ENCODE assay signal across 33 mouse cellular contexts in genomic region chr5:121569881-121570420, GRCm38 (mm10). TPM values are rescaled to one million over a fixed set of nuclear protein-coding genes. Genes with fewer than 3 reads are reported as not detected.
DNase-seq lines count a peak whose midpoint lies in the region; ATAC-seq and TF ChIP-seq lines count a peak whose summit lies in the region.
"Had no signal": no experiment of that assay in that cellular context is flagged by ENCODE, and none has a peak within 500 bp of the region (broad histone marks: within the 10 kb centered on the region; RNA-seq: fewer than 3 reads in every experiment).

No protein-coding gene starts in this region.

- H3K27ac ChIP-seq in midbrain, embryonic 14.5 days (replicated peaks; ENCODE audit: low read depth, low read length) = no peak overlapping the region
- H3K27ac ChIP-seq in midbrain, embryonic 16.5 days (ENCODE audit: low read length) = no peak overlapping the region
- no peak overlapping the region for H3K27ac ChIP-seq in thymus, adult 2 months (ENCODE audit: control insufficient read depth, insufficient read depth, low read length)
- H3K27ac ChIP-seq: embryonic facial prominence, embryonic 15.5 days; gastrocnemius, adult 2 months; heart, embryonic 10.5 days had no signal

- no peak for TF ChIP-seq CTCF in thymus, adult 2 months (IDR thresholded peaks at IDR 0.05; ENCODE audit: borderline replicate concordance, control insufficient read depth, extremely low read depth, insufficient read depth, low read length, poor library complexity)

- H3K9ac ChIP-seq in midbrain, embryonic 14.5 days (replicated peaks; ENCODE audit: low read length) = no peak overlapping the region
- H3K9ac ChIP-seq in midbrain, embryonic 16.5 days (ENCODE audit: low read depth, low read length) = no peak overlapping the region
- H3K9ac ChIP-seq: embryonic facial prominence, embryonic 15.5 days had no signal

- ATAC-seq in midbrain, embryonic 14.5 days (ENCODE audit: low FRiP score, low TSS enrichment) = no peak
- ATAC-seq in midbrain, embryonic 16.5 days = no peak
- ATAC-seq: forebrain, embryonic 14.5 days had no signal

- no peaks in the 10 kb centered on the region for H3K27me3 ChIP-seq in midbrain, embryonic 14.5 days (ENCODE audit: control insufficient read depth, insufficient read depth, low read length)
- H3K27me3 ChIP-seq in midbrain, embryonic 16.5 days (ENCODE audit: control insufficient read depth, insufficient read depth, low read depth, low read length) = no peaks in the 10 kb centered on the region
- H3K27me3 ChIP-seq in thymus, adult 2 months (ENCODE audit: control insufficient read depth, insufficient read depth, low read length) = no peaks in the 10 kb centered on the region
- H3K27me3 ChIP-seq: CH12.LX; embryonic facial prominence, embryonic 15.5 days; megakaryocyte, embryonic 14.5 days had no signal

- DNase-seq in midbrain, embryonic 14.5 days = peak; percentile 36
- DNase-seq in lung, adult 18-20 months = peak; percentile 85 to 90
- DNase-seq in lung, postnatal 10 days = peak; percentile 68
- DNase-seq in adrenal gland, postnatal 10 days = no peak
- no peak for DNase-seq in thymus, adult 2 months
- no peak for DNase-seq in kidney, postnatal 4 days
- DNase-seq: adrenal gland, postnatal 25 days; B cell, adult 2 months; cerebellum, adult 11 months; cerebellum, adult 9-11 months; gastrocnemius, adult 2 months; kidney, adult 11 months; right cerebral cortex, postnatal 14 days; spleen, adult 18-20 months had no signal

- no peaks in the 10 kb centered on the region for H3K4me1 ChIP-seq in midbrain, embryonic 14.5 days (ENCODE audit: control insufficient read depth, insufficient read depth, low read length)
- H3K4me1 ChIP-seq in midbrain, embryonic 16.5 days (ENCODE audit: control insufficient read depth, insufficient read depth, low read length) = no peaks in the 10 kb centered on the region; the same call in 1 of the 2 replicates
- H3K4me1 ChIP-seq in thymus, adult 2 months (replicated peaks; ENCODE audit: control insufficient read depth, insufficient read depth, low read length) = peaks cover 14% of the 10 kb centered on the region

- peaks cover 19% of the 10 kb centered on the region; the same call in 1 of the 2 replicates for H3K36me3 ChIP-seq in midbrain, embryonic 14.5 days (ENCODE audit: control insufficient read depth, insufficient read depth, low read length)
- H3K36me3 ChIP-seq in midbrain, embryonic 16.5 days (ENCODE audit: control insufficient read depth, insufficient read depth, low read length) = peaks cover 10% of the 10 kb centered on the region
- H3K36me3 ChIP-seq in thymus, adult 2 months (ENCODE audit: control insufficient read depth, insufficient read depth, low read length) = no peaks in the 10 kb centered on the region

- WGBS in midbrain, embryonic 14.5 days = 76% methylated on average over 8 of the region's 9 CpGs
- WGBS in midbrain, embryonic 16.5 days = 70% methylated on average over 9 of the region's 9 CpGs
- WGBS in thymus, adult 2 months = 94% methylated on average over 9 of the region's 9 CpGs

- TF ChIP-seq POLR2A in thymus, adult 2 months (IDR thresholded peaks at IDR 0.05; ENCODE audit: control insufficient read depth, extremely low read depth, insufficient read depth, low read length, poor library complexity) = no peak

- H3K9me3 ChIP-seq in midbrain, embryonic 14.5 days (ENCODE audit: control insufficient read depth, low read length) = no peaks in the 10 kb centered on the region
- H3K9me3 ChIP-seq in midbrain, embryonic 16.5 days (replicated peaks; ENCODE audit: control insufficient read depth, low read length, poor library complexity, severe bottlenecking) = no peaks in the 10 kb centered on the region
- H3K9me3 ChIP-seq: embryonic facial prominence, embryonic 15.5 days; G1E; heart, embryonic 10.5 days; megakaryocyte, embryonic 14.5 days had no signal

- no peak overlapping the region for H3K4me2 ChIP-seq in midbrain, embryonic 14.5 days (ENCODE audit: low read length)
- no peak overlapping the region for H3K4me2 ChIP-seq in midbrain, embryonic 16.5 days (ENCODE audit: low read length)
- H3K4me2 ChIP-seq: embryonic facial prominence, embryonic 15.5 days had no signal

- no peak overlapping the region for H3K4me3 ChIP-seq in midbrain, embryonic 14.5 days (replicated peaks; ENCODE audit: low read depth, low read length)
- no peak overlapping the region for H3K4me3 ChIP-seq in midbrain, embryonic 16.5 days (ENCODE audit: low read depth, low read length)
- no peak overlapping the region for H3K4me3 ChIP-seq in thymus, adult 2 months (ENCODE audit: control insufficient read depth, insufficient read depth, low read length)
- H3K4me3 ChIP-seq: embryonic facial prominence, embryonic 15.5 days; gastrocnemius, adult 2 months; heart, embryonic 10.5 days; megakaryocyte, embryonic 14.5 days had no signal

RNA-seq across cellular contexts. Expression of gene Aldh2, which starts 23.7 kb away (rescaled TPM):
- 41.8 and 64.1 TPM in 2 replicates for polyA plus RNA-seq in midbrain, embryonic 14.5 days (2014; fragmentation: Nextera tagmentation; extraction: Ambion mirVana)
- 129 and 141 TPM in 2 replicates for polyA plus RNA-seq in midbrain, embryonic 16.5 days (2015; fragmentation: Nextera tagmentation; extraction: Ambion mirVana)
- total RNA-seq in adrenal gland, postnatal 10 days (2021) = 100 to 1,000 TPM; 712 to 837 TPM
- polyA plus RNA-seq in thymus, adult 2 months (2012; rRNA removed) = 203 and 217 TPM in 2 replicates

RNA-seq across cellular contexts. Expression of gene Mapkapk5, which starts 24.2 kb away (rescaled TPM):
- polyA plus RNA-seq in midbrain, embryonic 14.5 days (2014; fragmentation: Nextera tagmentation; extraction: Ambion mirVana) = 58.3 and 68.8 TPM in 2 replicates
- 58.8 and 64.1 TPM in 2 replicates for polyA plus RNA-seq in midbrain, embryonic 16.5 days (2015; fragmentation: Nextera tagmentation; extraction: Ambion mirVana)
- total RNA-seq in adrenal gland, postnatal 10 days (2021) = 10 to 100 TPM; 82.2 to 90.6 TPM
- 38.7 and 49.3 TPM in 2 replicates for polyA plus RNA-seq in thymus, adult 2 months (2012; rRNA removed)

RNA-seq across cellular contexts. Expression of gene Adam1a, which starts 24.7 kb away (rescaled TPM):
- polyA plus RNA-seq in midbrain, embryonic 14.5 days (2014; fragmentation: Nextera tagmentation; extraction: Ambion mirVana) = 6.8 and 6.9 TPM in 2 replicates
- 4.9 and 6.5 TPM in 2 replicates for polyA plus RNA-seq in midbrain, embryonic 16.5 days (2015; fragmentation: Nextera tagmentation; extraction: Ambion mirVana)
- 1 to 10 TPM; 4.1 to 4.7 TPM for total RNA-seq in adrenal gland, postnatal 10 days (2021)
- 4.0 and 6.8 TPM in 2 replicates for polyA plus RNA-seq in thymus, adult 2 months (2012; rRNA removed)

RNA-seq across cellular contexts. Expression of gene Gm42878, which starts 24.7 kb away (rescaled TPM):
- not detected in 2 replicates for polyA plus RNA-seq in midbrain, embryonic 14.5 days (2014; fragmentation: Nextera tagmentation; extraction: Ambion mirVana)
- polyA plus RNA-seq in midbrain, embryonic 16.5 days (2015; fragmentation: Nextera tagmentation; extraction: Ambion mirVana) = not detected in 2 replicates
- under 1 TPM in 1 of 2 experiments, not detected in 1; 1.00 TPM for total RNA-seq in adrenal gland, postnatal 10 days (2021)
- not detected in 2 replicates for polyA plus RNA-seq in thymus, adult 2 months (2012; rRNA removed)
- total RNA-seq: adrenal gland, postnatal 25 days; common myeloid progenitor, adult 5-6 weeks; G1E; gastrocnemius, adult 2 months; layer of hippocampus, postnatal 14 days; left cerebral cortex, adult 8-10 months; monocyte, adult 5-6 weeks; neutrophil, adult 5-6 weeks had no signal
- polyA plus RNA-seq: embryonic facial prominence, embryonic 15.5 days; forebrain, embryonic 14.5 days; G1E; gonadal fat pad, adult 2 months; heart, embryonic 10.5 days; heart, postnatal 0 days; hindbrain, embryonic 11.5 days; kidney, embryonic 16.5 days; limb, embryonic 11.5 days; liver, adult 2 months; liver, embryonic 16.5 days had no signal

RNA-seq across cellular contexts. Expression of gene Acad12, which starts 48.8 kb away (rescaled TPM):
- polyA plus RNA-seq in midbrain, embryonic 14.5 days (2014; fragmentation: Nextera tagmentation; extraction: Ambion mirVana) = 1.2 and 1.7 TPM in 2 replicates
- polyA plus RNA-seq in midbrain, embryonic 16.5 days (2015; fragmentation: Nextera tagmentation; extraction: Ambion mirVana) = 1.4 and 1.9 TPM in 2 replicates
- total RNA-seq in adrenal gland, postnatal 10 days (2021) = 10 to 100 TPM; 20.1 to 24.0 TPM
- polyA plus RNA-seq in thymus, adult 2 months (2012; rRNA removed) = 3.9 and 8.8 TPM in 2 replicates

Comparison
In these comparisons a context has a peak if more than half of its experiments do, and no peak if none do; other contexts are left out.
1. DNase-seq: peak in midbrain, embryonic 14.5 days (single experiment), lung, adult 18-20 months (2 of 2) and lung, postnatal 10 days (single experiment); none in adrenal gland, postnatal 10 days (single experiment), thymus, adult 2 months (single experiment) and kidney, postnatal 4 days (0 of 2).